Mouse (Mus musculus) ES-E14 (cell line): ENCODE data around the gene Frs3. TPM values are rescaled to one million over a fixed set of nuclear protein-coding genes. Genes with fewer than 3 reads are reported as not detected.

Experiments used
- DNase-seq: peaks from one replicate; pipeline ENCODE4 v3.0.0-alpha.2; 2013; ENCODE audit warnings: low read depth, low spot score
- H3K27ac ChIP-seq: 2 replicates; pipeline ENCODE4 v1.5.1; 2012; ENCODE audit warnings: low read depth, mild to moderate bottlenecking, low read length, moderate library complexity, mixed read lengths; ENCODE audit not compliant: poor library complexity, insufficient read depth, severe bottlenecking
- H3K36me3 ChIP-seq: 2 replicates; pipeline ENCODE4 v1.6.1; 2012; ENCODE audit warnings: mild to moderate bottlenecking, low read length, moderate library complexity, mixed read lengths; ENCODE audit not compliant: control insufficient read depth, poor library complexity, insufficient read depth, severe bottlenecking
- H3K4me1 ChIP-seq, 2 experiments: fragments of 150-350 bp in 1 of 2; sonication (generic) in 1 of 2; 2 replicates each; pipeline ENCODE4 v1.6.1; 2012; ENCODE audit warnings: low read length in 2 of 2, mild to moderate bottlenecking in 1 of 2, mixed read lengths in 1 of 2; ENCODE audit not compliant: control insufficient read depth in 2 of 2, insufficient read depth in 2 of 2, poor library complexity in 1 of 2
- H3K4me3 ChIP-seq, 2 experiments: fragments of 150-350 bp in 1 of 2; sonication (generic) in 1 of 2; 2 replicates each; pipeline ENCODE4 v1.5.1; 2012; ENCODE audit warnings: low read length in 2 of 2, low read depth in 1 of 2, mild to moderate bottlenecking in 1 of 2, mixed read lengths in 1 of 2; ENCODE audit not compliant: insufficient read depth in 1 of 2, poor library complexity in 1 of 2, severe bottlenecking in 1 of 2
- H3K9ac ChIP-seq: 2 replicates; pipeline ENCODE4 v1.6.1; 2012; ENCODE audit warnings: low read depth, mild to moderate bottlenecking, low read length, mixed read lengths; ENCODE audit not compliant: poor library complexity, insufficient read depth, severe bottlenecking
- H3K9me3 ChIP-seq: fragments of 150-350 bp; sonication (generic); 2 replicates; pipeline ENCODE4 v1.6.1; 2012; ENCODE audit warnings: low read depth, mild to moderate bottlenecking, low read length; ENCODE audit not compliant: control insufficient read depth, insufficient read depth
- CHD2 ChIP-seq: IDR thresholded peaks from 2 replicates; pipeline ENCODE4 v1.6.1; 2014; ENCODE audit warnings: mild to moderate bottlenecking, low read depth, low read length, inconsistent platforms
- HCFC1 ChIP-seq: IDR thresholded peaks from 2 replicates; pipeline ENCODE4 v1.6.1; 2012; ENCODE audit warnings: low read length, inconsistent platforms, borderline replicate concordance; ENCODE audit not compliant: insufficient read depth
- MAFK ChIP-seq: IDR thresholded peaks from 2 replicates; pipeline ENCODE4 v1.6.1; 2014; ENCODE audit warnings: mild to moderate bottlenecking, low read depth, low read length, inconsistent platforms; ENCODE audit not compliant: insufficient read depth
- ZC3H11A ChIP-seq: IDR thresholded peaks from 2 replicates; pipeline ENCODE4 v1.6.1; 2012; ENCODE audit warnings: low read depth, mild to moderate bottlenecking, inconsistent platforms, low read length, borderline replicate concordance
- ZNF384 ChIP-seq: IDR thresholded peaks from 2 replicates; pipeline ENCODE4 v1.6.1; 2012; ENCODE audit warnings: low read depth, low read length, inconsistent platforms
- in situ Hi-C, 2 experiments: fragments of 600-800 bp; cut with MboI; formaldehyde crosslinking; loops; one replicate each; pipeline ENCODE4 v1.15.1; 2025; ENCODE audit warnings: low sequenced_read_pairs in 2 of 2, inconsistent platforms in 1 of 2; ENCODE audit not compliant: unreplicated experiment in 2 of 2
- total RNA-seq: library from RNA; depleted of rRNA; stranded (reverse); fragments of 300-350 nt; gene quantifications from 2 replicates; pipeline ENCODE4 v1.2.3, GENCODE M21; 2012

Gene Frs3
- total RNA-seq, 1 experiment: 8.4 TPM

- in situ Hi-C loops: no loop called here
- no peaks in the 10 kb centered on the region for H3K36me3 ChIP-seq
- H3K9me3 ChIP-seq: no peaks in the 10 kb centered on the region
- no peak overlapping the region for H3K4me3 ChIP-seq
- TF ChIP-seq ZC3H11A (no peak), ZNF384 (peak; percentile 1; the same call in 1 of the 2 replicates)
- H3K9ac ChIP-seq: no peak overlapping the region
- no peak overlapping the region for H3K27ac ChIP-seq
- peaks cover 2 to 3% of the 10 kb centered on the region in 2 experiments; a peak in 2 of 4 replicates for H3K4me1 ChIP-seq
- no peak for DNase-seq
These were observed 25.7 kb upstream of the Frs3 start for GRCm38 (mm10) chr17:47663009-47663713.

- in situ Hi-C loops: no loop called here
- Histone ChIP-seq H3K4me1 (peaks cover 2 to 3% of the 10 kb centered on the region in 2 experiments; a peak in 2 of 4 replicates), H3K9me3 (no peaks in the 10 kb centered on the region), H3K27ac (no peak overlapping the region), H3K4me3 (no peak overlapping the region), H3K9ac (no peak overlapping the region), H3K36me3 (no peaks in the 10 kb centered on the region)
- TF ChIP-seq ZNF384 (no peak), ZC3H11A (no peak), MAFK (no peak), CHD2 (no peak), HCFC1 (no peak)
- no peak for DNase-seq
These were observed 24.4 kb upstream of the Frs3 start for GRCm38 (mm10) chr17:47664474-47664873.

GRCm38 (mm10) chr17:47669166-47669565, 19.7 kb upstream of the Frs3 start:
- Histone ChIP-seq H3K36me3 (no peaks in the 10 kb centered on the region), H3K4me1 (peaks cover 0 to 2% of the 10 kb centered on the region in 2 experiments; a peak in 2 of 4 replicates), H3K4me3 (no peak overlapping the region), H3K9me3 (no peaks in the 10 kb centered on the region), H3K9ac (no peak overlapping the region), H3K27ac (no peak overlapping the region)
- no peak for TF ChIP-seq ZNF384
- no peak for TF ChIP-seq ZC3H11A
- no peak for TF ChIP-seq MAFK
- TF ChIP-seq CHD2: no peak
- no peak for TF ChIP-seq HCFC1
- DNase-seq: no peak
- in situ Hi-C loops: no loop called here

- H3K4me1 ChIP-seq: peaks cover 0 to 2% of the 10 kb centered on the region in 2 experiments; a peak in 2 of 4 replicates
- H3K27ac ChIP-seq: no peak overlapping the region
- H3K9ac ChIP-seq: peak overlapping the region; percentile 48; the same call in 1 of the 2 replicates
- H3K36me3 ChIP-seq: peaks cover 3% of the 10 kb centered on the region; the same call in 1 of the 2 replicates
- TF ChIP-seq CHD2: no peak
- no peak for TF ChIP-seq MAFK
- TF ChIP-seq ZC3H11A: no peak
- TF ChIP-seq ZNF384: no peak
- no peak for TF ChIP-seq HCFC1
- H3K4me3 ChIP-seq: peak overlapping the region; percentile 67 to 85
- H3K9me3 ChIP-seq: no peaks in the 10 kb centered on the region
- in situ Hi-C loops: no loop called here
- no peak for DNase-seq
These were observed 16.9 kb upstream of the Frs3 start for GRCm38 (mm10) chr17:47671988-47672310.
